Mouse (Mus musculus): ENCODE data around the gene Cela1. TPM values are rescaled to one million over a fixed set of nuclear protein-coding genes. Genes with fewer than 3 reads are reported as not detected.

Cela1 gene
- polyA plus RNA-seq, 1 experiment from 2014 or later = not detected

DNA sequence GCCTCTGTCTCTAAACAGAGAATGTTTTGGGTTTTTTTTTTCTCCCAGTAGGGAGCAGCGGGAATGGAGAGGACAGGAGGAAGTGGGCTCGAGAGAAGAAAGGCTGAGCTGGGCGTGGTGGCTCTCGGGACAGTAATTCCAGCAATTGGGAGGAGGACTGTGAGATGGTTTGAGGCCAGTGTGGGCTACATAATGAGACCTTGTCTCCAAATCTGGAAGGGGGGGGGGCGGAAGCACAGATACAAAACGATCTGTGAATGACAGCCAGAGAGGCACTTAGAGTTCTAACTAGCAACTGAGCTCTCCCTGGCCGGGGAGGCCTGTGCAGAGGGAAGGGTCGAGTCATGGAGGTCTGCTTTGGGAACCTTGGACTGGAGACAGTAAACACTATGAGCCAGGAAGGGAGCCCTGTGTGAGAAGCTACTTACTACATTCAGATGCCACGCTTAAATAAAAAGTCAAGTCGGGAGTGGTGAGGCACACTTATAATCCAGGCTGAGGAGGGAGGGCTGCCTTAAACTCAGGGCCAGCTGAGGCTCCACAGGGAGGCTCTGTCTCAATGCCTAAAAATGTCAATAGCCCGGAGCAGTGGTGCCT, 59.8 kb downstream of the Cela1 start:
- Histone ChIP-seq H3K4me2 (no peak overlapping the region), H3K27ac (no peak overlapping the region), H3K9me3 (no peaks in the 10 kb centered on the region), H3K4me3 (replicated peaks) (no peak overlapping the region), H3K36me3 (replicated peaks) (no peaks in the 10 kb centered on the region), H3K27me3 (peaks cover 23% of the 10 kb centered on the region), H3K9ac (no peak overlapping the region), H3K4me1 (peaks cover 9% of the 10 kb centered on the region)
- WGBS = 2% methylated on average over 11 of the region's 11 CpGs
- ATAC-seq (ENCODE audit: low FRiP score) = no peak

DNA sequence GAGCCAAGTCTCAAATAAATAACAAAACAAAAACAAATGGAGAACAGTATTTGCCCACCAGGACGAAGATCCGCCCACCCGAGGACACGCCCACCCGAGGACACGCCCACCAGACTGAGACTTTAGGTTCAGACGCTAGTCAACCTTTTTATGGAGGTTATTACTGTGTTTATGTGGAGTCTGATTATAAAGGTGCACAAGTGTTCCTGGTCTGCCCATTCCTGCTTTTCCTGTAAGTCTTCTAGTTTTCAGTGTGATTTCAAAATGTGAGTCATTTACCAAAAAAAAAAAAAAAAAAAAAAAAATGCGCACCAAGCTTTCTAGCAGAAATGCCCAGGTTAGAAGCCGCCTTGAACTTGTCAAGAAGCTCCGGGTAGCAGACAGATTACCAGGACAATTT, 60.4 kb downstream of the Cela1 start:
- Histone ChIP-seq H3K4me3 (replicated peaks) (no peak overlapping the region), H3K27me3 (peaks cover 18% of the 10 kb centered on the region), H3K9ac (no peak overlapping the region), H3K9me3 (no peaks in the 10 kb centered on the region), H3K36me3 (replicated peaks) (no peaks in the 10 kb centered on the region), H3K4me1 (peaks cover 9% of the 10 kb centered on the region), H3K4me2 (no peak overlapping the region), H3K27ac (no peak overlapping the region)
- ATAC-seq (ENCODE audit: low FRiP score) = no peak
- 17% methylated on average over 10 of the region's 10 CpGs for WGBS

DNA sequence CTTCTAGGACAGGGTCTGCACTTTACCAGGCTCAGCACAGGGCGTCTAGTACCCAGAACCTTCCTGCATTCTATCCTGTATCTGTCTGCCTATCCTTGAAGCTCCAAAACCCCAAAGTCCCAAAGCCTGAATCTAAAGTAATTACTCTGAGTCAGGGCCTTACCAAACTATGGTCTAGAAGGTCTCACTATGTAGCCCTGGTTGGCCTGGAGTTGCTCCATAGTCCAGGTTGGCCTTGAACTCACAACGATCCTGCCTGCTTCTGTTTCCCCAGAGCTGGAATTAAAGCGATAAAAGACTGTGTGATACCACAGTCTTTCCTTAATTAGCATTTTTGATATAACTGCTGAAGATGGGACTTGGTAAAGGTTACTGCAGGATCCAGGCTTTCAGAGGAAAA, 63.3 kb downstream of the Cela1 start:
- Histone ChIP-seq H3K27ac (no peak overlapping the region), H3K4me3 (replicated peaks) (no peak overlapping the region), H3K9me3 (no peaks in the 10 kb centered on the region), H3K4me2 (no peak overlapping the region), H3K27me3 (peaks cover 9% of the 10 kb centered on the region; the same call in 1 of the 2 replicates), H3K36me3 (replicated peaks) (peaks cover 22% of the 10 kb centered on the region), H3K9ac (no peak overlapping the region), H3K4me1 (peaks cover 9% of the 10 kb centered on the region)
- 86% methylated on average over 3 of the region's 3 CpGs for WGBS
- no peak for ATAC-seq (ENCODE audit: low FRiP score)

Small RNAs within 50 kb of the gene (microRNA-seq; reads per million reads assigned to microRNA genes)
- not detected for gene Mir6961

Other genes starting within 250 kb of the Cela1 start
- 41.9 and 47.7 TPM in 2 replicates for gene Letmd1, start 218.9 kb downstream of the Cela1 start, polyA plus RNA-seq (2016; fragmentation: Nextera tagmentation; extraction: Ambion mirVana)
- 36.4 and 37.0 TPM in 2 replicates for gene Csrnp2, start 192.4 kb downstream of the Cela1 start, polyA plus RNA-seq (2016; fragmentation: Nextera tagmentation; extraction: Ambion mirVana)
- 41.7 and 44.8 TPM in 2 replicates for gene Tfcp2, start 135.9 kb downstream of the Cela1 start, polyA plus RNA-seq (2016; fragmentation: Nextera tagmentation; extraction: Ambion mirVana)
- 27.3 and 33.8 TPM in 2 replicates for gene Pou6f1, start 87.9 kb downstream of the Cela1 start, polyA plus RNA-seq (2016; fragmentation: Nextera tagmentation; extraction: Ambion mirVana)
- gene Dazap2, start 72.6 kb downstream of the Cela1 start, polyA plus RNA-seq (2016; fragmentation: Nextera tagmentation; extraction: Ambion mirVana) = 197 and 204 TPM in 2 replicates
- 2.8 and 2.9 TPM in 2 replicates for gene Smagp, start 51.0 kb downstream of the Cela1 start, polyA plus RNA-seq (2016; fragmentation: Nextera tagmentation; extraction: Ambion mirVana)
- 1.9 and 2.2 TPM in 2 replicates for gene Bin2, start 18.4 kb downstream of the Cela1 start, polyA plus RNA-seq (2016; fragmentation: Nextera tagmentation; extraction: Ambion mirVana)
- gene Galnt6, start 41.5 kb upstream of the Cela1 start, polyA plus RNA-seq (2016; fragmentation: Nextera tagmentation; extraction: Ambion mirVana) = 0.05 TPM in 1 of 2 replicates, not detected in the other
- gene Slc4a8, start 73.8 kb upstream of the Cela1 start, polyA plus RNA-seq (2016; fragmentation: Nextera tagmentation; extraction: Ambion mirVana) = 18.6 and 19.5 TPM in 2 replicates
- gene Scn8a, start 181.9 kb upstream of the Cela1 start, polyA plus RNA-seq (2016; fragmentation: Nextera tagmentation; extraction: Ambion mirVana) = 19.3 and 20.7 TPM in 2 replicates

Measured in forebrain, embryonic 12.5 days (tissue).